8 mouse cellular contexts compared by ENCODE assay signal in genomic region chr1:155973719-155974379, GRCm38 (mm10). TPM values are rescaled to one million over a fixed set of nuclear protein-coding genes. Genes with fewer than 3 reads are reported as not detected.
DNase-seq lines count a peak whose midpoint lies in the region; ATAC-seq lines count a peak whose summit lies in the region.

No protein-coding gene starts in this region.

- H3K27ac ChIP-seq in stomach, embryonic 14.5 days (ENCODE audit: low read length) = peak overlapping the region; percentile 77

- peak overlapping the region; percentile 65 for H3K4me2 ChIP-seq in stomach, embryonic 14.5 days (replicated peaks; ENCODE audit: low read depth, low read length)

- H3K36me3 ChIP-seq in stomach, embryonic 14.5 days (ENCODE audit: control insufficient read depth, insufficient read depth, low read length) = no peaks in the 10 kb centered on the region

- peak overlapping the region; percentile 45; the same call in 1 of the 2 replicates for H3K9ac ChIP-seq in stomach, embryonic 14.5 days (replicated peaks; ENCODE audit: low read depth, low read length)

- H3K9me3 ChIP-seq in stomach, embryonic 14.5 days (ENCODE audit: control insufficient read depth, low read depth, low read length) = no peaks in the 10 kb centered on the region

- peak overlapping the region; percentile 99 for H3K4me3 ChIP-seq in stomach, embryonic 14.5 days (ENCODE audit: low read depth, low read length)

- ATAC-seq in erythroid progenitor cell, adult 5-6 weeks (replicated peaks; ENCODE audit: low FRiP score, poor library complexity, severe bottlenecking) = peak; percentile 53
- ATAC-seq in stomach, embryonic 14.5 days (ENCODE audit: insufficient number of reproducible peaks, insufficient read depth, low FRiP score, low read depth) = no peak

- DNase-seq in kidney, adult 11 months = peak; percentile 24
- no peak for DNase-seq in kidney, adult 9 months
- peak; percentile 41 for DNase-seq in MEL-GATA-1-ER (ENCODE audit: extremely low read depth, low read depth)
- peak; percentile 37 for DNase-seq in kidney, adult 18-20 months
- peak; percentile 7 for DNase-seq in lung, postnatal 25 days (ENCODE audit: low spot score)
- DNase-seq in gastrocnemius, adult 18-20 months (ENCODE audit: low spot score) = no peak

- 6% methylated on average over 19 of the region's 19 CpGs for WGBS in stomach, embryonic 14.5 days

- peaks cover 7% of the 10 kb centered on the region; the same call in 1 of the 2 replicates for H3K4me1 ChIP-seq in stomach, embryonic 14.5 days (ENCODE audit: control insufficient read depth, insufficient read depth, low read length)

- H3K27me3 ChIP-seq in stomach, embryonic 14.5 days (ENCODE audit: control insufficient read depth, insufficient read depth, low read length) = no peaks in the 10 kb centered on the region

RNA-seq across cellular contexts. Expression of gene Cep350, which starts 0.8 kb away (rescaled TPM):
- 71.7 and 94.7 TPM in 2 replicates for total RNA-seq in erythroid progenitor cell, adult 5-6 weeks (2015; ENCODE audit: low replicate concordance)
- 92.1 and 109 TPM in 2 replicates for total RNA-seq in erythroid progenitor cell, adult 5-6 weeks (2017; ENCODE audit: low replicate concordance)
- polyA plus RNA-seq in stomach, embryonic 14.5 days (2014; fragmentation: Nextera tagmentation; extraction: Ambion mirVana) = 18.5 and 21.0 TPM in 2 replicates
- total RNA-seq in gastrocnemius, adult 18-20 months (2021) = 10 to 100 TPM; 34.5 to 34.6 TPM

Comparison
In these comparisons a context has a peak if more than half of its experiments do, and no peak if none do; other contexts are left out.
1. DNase-seq: peak in kidney, adult 11 months (single experiment), MEL-GATA-1-ER (single experiment), kidney, adult 18-20 months (single experiment) and lung, postnatal 25 days (single experiment); none in kidney, adult 9 months (single experiment) and gastrocnemius, adult 18-20 months (single experiment).